Mouse (Mus musculus) ES-Bruce4 (cell line): ENCODE data around the gene Hivep3.

Experiments used
- CTCF ChIP-seq: IDR thresholded peaks from one replicate; pipeline ENCODE4 v1.8.1; 2011; ENCODE audit warnings: low read depth, low read length
- EP300 ChIP-seq: IDR thresholded peaks from 2 replicates; pipeline ENCODE4 v1.6.1; 2011; ENCODE audit warnings: low read depth, low read length; ENCODE audit not compliant: insufficient read depth
- POLR2A ChIP-seq: IDR thresholded peaks from one replicate; pipeline ENCODE4 v1.8.1; 2011; ENCODE audit warnings: low read length; ENCODE audit not compliant: insufficient read depth

GRCm38 (mm10) chr4:119871861-119872582, 138.4 kb downstream of the Hivep3 start:
- no peak for TF ChIP-seq CTCF
- TF ChIP-seq EP300: no peak
- TF ChIP-seq POLR2A: no peak
